Mouse (Mus musculus) spleen, postnatal 10 days (tissue): Measurements from ENCODE around the gene Fbxl17.

Experiments
- DNase-seq, 2 experiments: peaks; one replicate each; pipeline ENCODE4 v3.0.0; 2021 to 2022; ENCODE audit warnings: low spot score in 2 of 2

Fbxl17 gene

GRCm38 (mm10) chr17:63499636-63500155 is at the start of gene Fbxl17:
Gene Fbxl17, minus strand, starts transcription at chr17:63500017.
- peak in 1 of 2 experiments; percentile 78 for DNase-seq

GRCm38 (mm10) chr17:63547465-63547864 is 47.6 kb upstream of the Fbxl17 start:
- DNase-seq, result no peak

GRCm38 (mm10) chr17:63534576-63535265 is 34.9 kb upstream of the Fbxl17 start:
- no peak for DNase-seq

- DNase-seq, result no peak
Measured at GRCm38 (mm10) chr17:63533074-63533836, 33.4 kb upstream of the Fbxl17 start.

GRCm38 (mm10) chr17:63529476-63529875 is 29.7 kb upstream of the Fbxl17 start:
- no peak for DNase-seq

- no peak for DNase-seq
Measured at GRCm38 (mm10) chr17:63520691-63521090, 20.9 kb upstream of the Fbxl17 start.

GRCm38 (mm10) chr17:63510451-63510850 is 10.6 kb upstream of the Fbxl17 start:
- DNase-seq, result no peak

- no peak for DNase-seq
Measured at GRCm38 (mm10) chr17:63501091-63501490, 1.3 kb upstream of the Fbxl17 start.

- peak; percentile 80 to 82 for DNase-seq
Measured at GRCm38 (mm10) chr17:63500156-63500834, 478 bp upstream of the Fbxl17 start.

- peak; percentile 58 to 61 for DNase-seq
Measured at GRCm38 (mm10) chr17:63498717-63499635, 841 bp downstream of the Fbxl17 start.

GRCm38 (mm10) chr17:63498182-63498716 is 1.6 kb downstream of the Fbxl17 start:
- DNase-seq, result no peak

GRCm38 (mm10) chr17:63497206-63497731 is 2.5 kb downstream of the Fbxl17 start:
- no peak for DNase-seq

- DNase-seq, result no peak
Measured at GRCm38 (mm10) chr17:63496153-63496552, 3.7 kb downstream of the Fbxl17 start.

- DNase-seq, result no peak
Measured at GRCm38 (mm10) chr17:63493876-63494580, 5.8 kb downstream of the Fbxl17 start.

- DNase-seq, result peak in 1 of 2 experiments; percentile 43
Measured at GRCm38 (mm10) chr17:63493274-63493673, 6.5 kb downstream of the Fbxl17 start.

- DNase-seq, result no peak
Measured at GRCm38 (mm10) chr17:63492665-63493273, 7.0 kb downstream of the Fbxl17 start.

GRCm38 (mm10) chr17:63489525-63489924 is 10.3 kb downstream of the Fbxl17 start:
- DNase-seq, result no peak

GRCm38 (mm10) chr17:63467866-63468265 is 32.0 kb downstream of the Fbxl17 start:
- peak in 1 of 2 experiments; percentile 66 for DNase-seq

- DNase-seq, result no peak
Measured at GRCm38 (mm10) chr17:63465239-63465638, 34.6 kb downstream of the Fbxl17 start.

GRCm38 (mm10) chr17:63462512-63462911 is 37.3 kb downstream of the Fbxl17 start:
- no peak for DNase-seq
